Mouse (Mus musculus) MEL (cell line): ENCODE measurements around the gene Atp4b. TPM values are rescaled to one million over a fixed set of nuclear protein-coding genes. Genes with fewer than 3 reads are reported as not detected.

Source experiments
- DNase-seq: peaks from one replicate; pipeline ENCODE4 v3.0.0; 2011; ENCODE audit warnings: low read depth, low spot score
- H3K27ac ChIP-seq: 2 replicates; pipeline ENCODE4 v1.5.1; 2012; ENCODE audit warnings: low read depth, mild to moderate bottlenecking, control low read depth, low read length, moderate library complexity; ENCODE audit not compliant: control insufficient read depth
- H3K27me3 ChIP-seq, 2 experiments: fragments of 150-350 bp in 1 of 2; sonication (generic) in 1 of 2; 2 replicates each; pipeline ENCODE4 v1.6.1; 2012; ENCODE audit warnings: low read length in 2 of 2, mild to moderate bottlenecking in 2 of 2, improper control_type of control experiment in 1 of 2, moderate library complexity in 1 of 2; ENCODE audit not compliant: insufficient read depth in 2 of 2, control insufficient read depth in 1 of 2
- H3K36me3 ChIP-seq, 2 experiments: 2 replicates each; pipeline ENCODE4 v1.6.1; 2012 to 2014; ENCODE audit warnings: low read length in 2 of 2, improper control_type of control experiment in 1 of 2, inconsistent platforms in 1 of 2, mild to moderate bottlenecking in 1 of 2; ENCODE audit not compliant: insufficient read depth in 2 of 2, control insufficient read depth in 1 of 2
- H3K4me1 ChIP-seq, 2 experiments: fragments of 150-350 bp in 1 of 2; sonication (generic) in 1 of 2; 2 replicates each; pipeline ENCODE4 v1.6.1; 2012; ENCODE audit warnings: low read length in 2 of 2, improper control_type of control experiment in 1 of 2, mild to moderate bottlenecking in 1 of 2; ENCODE audit not compliant: insufficient read depth in 2 of 2, control insufficient read depth in 1 of 2
- H3K4me3 ChIP-seq, 2 experiments: fragments of 150-350 bp in 1 of 2; sonication (generic) in 1 of 2; 2 replicates each; pipeline ENCODE4 v1.5.1; 2012; ENCODE audit warnings: low read depth in 2 of 2, low read length in 2 of 2, mild to moderate bottlenecking in 2 of 2, moderate library complexity in 2 of 2, control low read depth in 1 of 2, improper control_type of control experiment in 1 of 2; ENCODE audit not compliant: control insufficient read depth in 1 of 2, insufficient read depth in 1 of 2
- H3K79me2 ChIP-seq: 2 replicates; pipeline ENCODE4 v1.6.1; 2012; ENCODE audit warnings: mild to moderate bottlenecking, low read length, moderate library complexity; ENCODE audit not compliant: control insufficient read depth, poor library complexity, insufficient read depth
- H3K9ac ChIP-seq: 2 replicates; pipeline ENCODE4 v1.6.1; 2012; ENCODE audit warnings: low read depth, mild to moderate bottlenecking, control low read depth, low read length, moderate library complexity; ENCODE audit not compliant: control insufficient read depth, poor library complexity, severe bottlenecking
- H3K9me3 ChIP-seq: fragments of 150-350 bp; sonication (generic); replicated peaks from 2 replicates; pipeline ENCODE4 v1.6.1; 2012; ENCODE audit warnings: mild to moderate bottlenecking, low read length, improper control_type of control experiment, moderate library complexity; ENCODE audit not compliant: insufficient read depth
- BHLHE40 ChIP-seq: IDR thresholded peaks from 2 replicates; pipeline ENCODE4 v1.6.1; 2012; ENCODE audit warnings: low read depth, mild to moderate bottlenecking, inconsistent platforms, low read length, improper control_type of control experiment, borderline replicate concordance
- CHD2 ChIP-seq: IDR thresholded peaks from 2 replicates; pipeline ENCODE4 v1.6.1; 2011; ENCODE audit warnings: low read length, improper control_type of control experiment
- E2F4 ChIP-seq: IDR thresholded peaks from 2 replicates; pipeline ENCODE4 v1.6.1; 2011; ENCODE audit warnings: low read depth, low read length, improper control_type of control experiment, borderline replicate concordance
- ELF1 ChIP-seq: IDR thresholded peaks from 2 replicates; pipeline ENCODE4 v1.6.1; 2014; ENCODE audit warnings: low read depth, mild to moderate bottlenecking, inconsistent platforms, low read length, improper control_type of control experiment, moderate library complexity
- EP300 ChIP-seq, 2 experiments: IDR thresholded peaks; 2 replicates each; pipeline ENCODE4 v1.6.1; 2011; ENCODE audit warnings: improper control_type of control experiment in 2 of 2, low read length in 2 of 2, low read depth in 1 of 2, mild to moderate bottlenecking in 1 of 2
- GABPA ChIP-seq: IDR thresholded peaks from 2 replicates; pipeline ENCODE4 v1.6.1; 2012; ENCODE audit warnings: low read depth, mild to moderate bottlenecking, inconsistent platforms, low read length, improper control_type of control experiment, moderate library complexity
- GATA1 ChIP-seq: IDR thresholded peaks from 2 replicates; pipeline ENCODE4 v1.6.1; 2011; ENCODE audit warnings: low read depth, low read length, improper control_type of control experiment
- HCFC1 ChIP-seq: IDR thresholded peaks from 2 replicates; pipeline ENCODE4 v1.6.1; 2012; ENCODE audit warnings: low read depth, mild to moderate bottlenecking, inconsistent platforms, low read length, improper control_type of control experiment, moderate library complexity
- JUND ChIP-seq: IDR thresholded peaks from 2 replicates; pipeline ENCODE4 v1.6.1; 2011; ENCODE audit warnings: low read depth, mild to moderate bottlenecking, improper control_type of control experiment, low read length
- MAZ ChIP-seq: IDR thresholded peaks from 2 replicates; pipeline ENCODE4 v1.6.1; 2012; ENCODE audit warnings: low read depth, mild to moderate bottlenecking, inconsistent platforms, low read length, improper control_type of control experiment
- MEF2A ChIP-seq: IDR thresholded peaks from 2 replicates; pipeline ENCODE4 v1.6.1; 2014; ENCODE audit warnings: low read depth, mild to moderate bottlenecking, inconsistent platforms, low read length, improper control_type of control experiment; ENCODE audit not compliant: poor library complexity, insufficient replicate concordance, severe bottlenecking; ENCODE audit errors: extremely low read depth
- MXI1 ChIP-seq: IDR thresholded peaks from 2 replicates; pipeline ENCODE4 v1.6.1; 2011; ENCODE audit warnings: mild to moderate bottlenecking, low read depth, low read length, improper control_type of control experiment
- MYB ChIP-seq: IDR thresholded peaks from 2 replicates; pipeline ENCODE4 v1.6.1; 2011; ENCODE audit warnings: mild to moderate bottlenecking, low read depth, low read length, improper control_type of control experiment
- NRF1 ChIP-seq: IDR thresholded peaks from 2 replicates; pipeline ENCODE4 v1.6.1; 2014; ENCODE audit warnings: low read depth, mild to moderate bottlenecking, inconsistent platforms, low read length, improper control_type of control experiment, moderate library complexity; ENCODE audit not compliant: poor library complexity, insufficient read depth, severe bottlenecking
- POLR2A ChIP-seq, 2 experiments: IDR thresholded peaks; 2 replicates each; pipeline ENCODE4 v1.6.1; 2011 to 2012; ENCODE audit warnings: low read length in 2 of 2, mild to moderate bottlenecking in 2 of 2, control low read depth in 1 of 2, improper control_type of control experiment in 1 of 2, low read depth in 1 of 2, moderate library complexity in 1 of 2; ENCODE audit not compliant: control insufficient read depth in 1 of 2, insufficient read depth in 1 of 2, poor library complexity in 1 of 2
- RAD21 ChIP-seq: IDR thresholded peaks from 2 replicates; pipeline ENCODE4 v1.6.1; 2011; ENCODE audit warnings: mild to moderate bottlenecking, low read depth, low read length, improper control_type of control experiment
- RCOR1 ChIP-seq: IDR thresholded peaks from 2 replicates; pipeline ENCODE4 v1.6.1; 2012; ENCODE audit warnings: low read depth, mild to moderate bottlenecking, inconsistent platforms, low read length, improper control_type of control experiment
- SMC3 ChIP-seq: IDR thresholded peaks from 2 replicates; pipeline ENCODE4 v1.6.1; 2011; ENCODE audit warnings: low read depth, low read length, improper control_type of control experiment
- TAL1 ChIP-seq: IDR thresholded peaks from 2 replicates; pipeline ENCODE4 v1.6.1; 2012; ENCODE audit warnings: mild to moderate bottlenecking, inconsistent platforms, low read length, moderate library complexity, mixed read lengths
- TBP ChIP-seq: IDR thresholded peaks from 2 replicates; pipeline ENCODE4 v1.8.0; 2011; ENCODE audit warnings: low read depth, low read length, improper control_type of control experiment
- USF2 ChIP-seq, 2 experiments: IDR thresholded peaks; 2 replicates each; pipeline ENCODE4 v1.6.1; 2011 to 2012; ENCODE audit warnings: improper control_type of control experiment in 2 of 2, low read length in 2 of 2, borderline replicate concordance in 1 of 2, inconsistent platforms in 1 of 2, low read depth in 1 of 2, mild to moderate bottlenecking in 1 of 2; ENCODE audit not compliant: insufficient read depth in 1 of 2
- ZNF384 ChIP-seq: IDR thresholded peaks from 2 replicates; pipeline ENCODE4 v1.6.1; 2012; ENCODE audit warnings: low read depth, mild to moderate bottlenecking, inconsistent platforms, low read length, improper control_type of control experiment
- polyA plus RNA-seq, 2 experiments: library from polyadenylated mRNA; stranded (reverse) in 1 of 2; unstranded in 1 of 2; fragments of >175 nt in 1 of 2; fragments of >200 nt in 1 of 2; gene quantifications; 2 replicates each; pipeline versions ENCODE4 v1.2.1 to v1.2.4; 2012; ENCODE audit warnings: low replicate concordance in 2 of 2, low read depth in 1 of 2; ENCODE audit not compliant: insufficient read length in 2 of 2, insufficient read depth in 1 of 2, missing spikeins in 1 of 2
- total RNA-seq: library from RNA; depleted of rRNA; stranded (reverse); fragments of 300-350 nt; gene quantifications from 2 replicates; pipeline ENCODE4 v1.2.3, GENCODE M21; 2012

Gene Atp4b
- total and polyA plus RNA-seq, 3 experiments, result 0.08 to 0.14 TPM; not detected in 1

GRCm38 (mm10) chr8:13437531-13437930 lies 40.9 kb upstream of the Atp4b start:
- Histone ChIP-seq H3K79me2 (no peaks in the 10 kb centered on the region), H3K4me1 (no peaks in the 10 kb centered on the region), H3K27me3 (peaks cover 5 to 10% of the 10 kb centered on the region in 2 experiments), H3K27ac (no peak overlapping the region), H3K9ac (no peak overlapping the region), H3K4me3 (no peak overlapping the region), H3K9me3 (no peaks in the 10 kb centered on the region), H3K36me3 (no peaks in the 10 kb centered on the region)
- DNase-seq, result no peak
- no peak for TF ChIP-seq GABPA
- TF ChIP-seq GATA1, result 0 out of 2 replicates have a peak, but pooled peaks have one; percentile 17
- 0 out of 4 replicates have a peak, but pooled peaks of 1 of the 2 experiments have one; percentile 19 for TF ChIP-seq EP300 (IDR thresholded peaks at IDR 0.05; ENCODE audit: low read depth in 1 of 2, low read length in 2 of 2)

GRCm38 (mm10) chr8:13436052-13436451 lies 39.4 kb upstream of the Atp4b start:
- no peaks in the 10 kb centered on the region for H3K9me3 ChIP-seq
- no peak overlapping the region for H3K4me3 ChIP-seq
- no peak overlapping the region for H3K27ac ChIP-seq
- H3K79me2 ChIP-seq, result no peaks in the 10 kb centered on the region
- no peaks in the 10 kb centered on the region for H3K36me3 ChIP-seq
- H3K27me3 ChIP-seq, result peaks cover 5 to 10% of the 10 kb centered on the region in 2 experiments; a peak in 3 of 4 replicates
- H3K4me1 ChIP-seq, result no peaks in the 10 kb centered on the region
- TF ChIP-seq MAZ (no peak), MXI1 (no peak), TAL1 (no peak), RAD21 (no peak), SMC3 (no peak), POLR2A (IDR thresholded peaks at IDR 0.05; ENCODE audit: control insufficient read depth in 1 of 2, insufficient read depth in 1 of 2, low read depth in 1 of 2, low read length in 2 of 2, poor library complexity in 1 of 2) (no peak), ZNF384 (no peak), RCOR1 (no peak), JUND (no peak), USF2 (IDR thresholded peaks at IDR 0.05; ENCODE audit: borderline replicate concordance in 1 of 2, insufficient read depth in 1 of 2, low read depth in 1 of 2, low read length in 2 of 2) (no peak)
- DNase-seq, result no peak
- no peak overlapping the region for H3K9ac ChIP-seq

GRCm38 (mm10) chr8:13434889-13435288 lies 38.3 kb upstream of the Atp4b start, which contains the start of gene Tmem255b:
Gene Tmem255b (plus strand): TSS chr8:13435189.
- peaks cover 0 to 5% of the 10 kb centered on the region in 2 experiments; a peak in 2 of 4 replicates for H3K27me3 ChIP-seq
- no peaks in the 10 kb centered on the region for H3K79me2 ChIP-seq
- DNase-seq, result no peak
- H3K9ac ChIP-seq, result no peak within 1 kb of the TSS
- no peaks in the 10 kb centered on the region for H3K36me3 ChIP-seq
- H3K4me1 ChIP-seq, result no peaks in the 10 kb centered on the region
- no peaks in the 10 kb centered on the region for H3K9me3 ChIP-seq
- no peak within 1 kb of the TSS for H3K27ac ChIP-seq
- no peak within 1 kb of the TSS for H3K4me3 ChIP-seq
- TF ChIP-seq HCFC1 (no peak), GATA1 (no peak), MYB (no peak), BHLHE40 (no peak), EP300 (IDR thresholded peaks at IDR 0.05; ENCODE audit: low read depth in 1 of 2, low read length in 2 of 2) (no peak), JUND (no peak), E2F4 (no peak), MXI1 (no peak), POLR2A (IDR thresholded peaks at IDR 0.05; ENCODE audit: control insufficient read depth in 1 of 2, insufficient read depth in 1 of 2, low read depth in 1 of 2, low read length in 2 of 2, poor library complexity in 1 of 2) (no peak), CHD2 (no peak), ELF1 (no peak), TBP (no peak), RAD21 (no peak), MEF2A (no peak), SMC3 (no peak), NRF1 (no peak)
